In genomic region chrX:23295952-23296598, GRCm38 (mm10) we compare ENCODE assay signal across 8 mouse cellular contexts.
DNase-seq lines count a peak whose midpoint lies in the region; ATAC-seq lines count a peak whose summit lies in the region.

No protein-coding gene starts in this region.

- no peak overlapping the region for H3K27ac ChIP-seq in kidney, embryonic 15.5 days
- no peak overlapping the region for H3K27ac ChIP-seq in intestine, embryonic 16.5 days (ENCODE audit: low read length)

- H3K4me3 ChIP-seq in kidney, embryonic 15.5 days (replicated peaks), result no peak overlapping the region
- H3K4me3 ChIP-seq in intestine, embryonic 16.5 days (ENCODE audit: low read length), result no peak overlapping the region

- H3K27me3 ChIP-seq in kidney, embryonic 15.5 days, result no peaks in the 10 kb centered on the region
- H3K27me3 ChIP-seq in intestine, embryonic 16.5 days (replicated peaks; ENCODE audit: control insufficient read depth, insufficient read depth, low read length), result no peaks in the 10 kb centered on the region

- no peaks in the 10 kb centered on the region for H3K36me3 ChIP-seq in kidney, embryonic 15.5 days
- no peaks in the 10 kb centered on the region for H3K36me3 ChIP-seq in intestine, embryonic 16.5 days (ENCODE audit: control insufficient read depth, insufficient read depth, low read length)

- no peak for ATAC-seq in kidney, embryonic 15.5 days (replicated peaks; ENCODE audit: low FRiP score)
- ATAC-seq in frontal cortex, adult (ENCODE audit: low TSS enrichment), result peak; percentile 88
- ATAC-seq in intestine, embryonic 16.5 days, result no peak

- peak; percentile 3 for DNase-seq in kidney, adult 9 months
- peak; percentile 49 to 60 for DNase-seq in adrenal gland, postnatal 36 days
- peak; percentile 62 to 65 for DNase-seq in kidney, postnatal 4 days
- DNase-seq in lung, postnatal 36 days, result peak; percentile 31
- peak; percentile 31 for DNase-seq in telencephalon, adult 2 months (ENCODE audit: low read depth, low spot score)

- no peaks in the 10 kb centered on the region for H3K4me1 ChIP-seq in kidney, embryonic 15.5 days
- H3K4me1 ChIP-seq in intestine, embryonic 16.5 days (ENCODE audit: control insufficient read depth, insufficient read depth, low read length), result no peaks in the 10 kb centered on the region

- no peak overlapping the region for H3K9ac ChIP-seq in kidney, embryonic 15.5 days
- no peak overlapping the region for H3K9ac ChIP-seq in intestine, embryonic 16.5 days (ENCODE audit: low read depth, low read length)

- H3K9me3 ChIP-seq in kidney, embryonic 15.5 days (replicated peaks), result no peaks in the 10 kb centered on the region
- no peaks in the 10 kb centered on the region for H3K9me3 ChIP-seq in intestine, embryonic 16.5 days (ENCODE audit: control insufficient read depth, low read length)

- H3K4me2 ChIP-seq in kidney, embryonic 15.5 days, result no peak overlapping the region
- no peak overlapping the region for H3K4me2 ChIP-seq in intestine, embryonic 16.5 days (ENCODE audit: low read depth, low read length)

- WGBS in kidney, embryonic 15.5 days, result 37% methylated on average over 5 of the region's 5 CpGs
- 41% methylated on average over 5 of the region's 5 CpGs for WGBS in intestine, embryonic 16.5 days

Comparison
In these comparisons a context has a peak if more than half of its experiments do, and no peak if none do; other contexts are left out.
1. DNase-seq: peak in every context shown above with its lines; median percentile 64 in kidney, postnatal 4 days; 54 in adrenal gland, postnatal 36 days; 31 in lung, postnatal 36 days; 31 in telencephalon, adult 2 months; 3 in kidney, adult 9 months.